Mouse (Mus musculus): ENCODE measurements around the gene Dmgdh.

The Dmgdh gene

GRCm38 (mm10) chr13:93674131-93674561 is at the start of gene Dmgdh, which contains the start of gene Bhmt2:
Gene Dmgdh, plus strand, starts transcription at chr13:93674433.
Gene Bhmt2, minus strand, starts transcription at chr13:93674302.
- no peak for DNase-seq

DNA sequence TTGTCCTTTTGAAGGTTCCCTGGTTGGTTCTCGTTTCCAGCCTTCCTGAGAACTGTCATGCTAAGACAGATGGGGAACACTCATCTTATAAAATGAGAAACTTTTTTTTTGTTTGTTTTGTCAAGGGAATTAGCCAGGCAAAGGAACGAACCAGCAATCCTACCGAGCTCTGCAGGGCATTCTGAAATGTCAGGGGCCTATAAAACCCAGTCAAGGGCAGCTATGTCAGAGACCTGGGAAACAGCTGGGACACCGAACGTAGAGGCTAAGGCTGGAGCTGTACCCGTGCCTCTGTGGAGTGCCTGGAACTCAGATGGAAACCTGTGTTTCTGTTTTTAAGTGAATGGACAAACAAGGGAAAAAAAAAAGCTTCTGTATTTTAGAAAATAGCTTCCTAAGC is 45.4 kb upstream of the Dmgdh start:
- no peak for DNase-seq

DNA sequence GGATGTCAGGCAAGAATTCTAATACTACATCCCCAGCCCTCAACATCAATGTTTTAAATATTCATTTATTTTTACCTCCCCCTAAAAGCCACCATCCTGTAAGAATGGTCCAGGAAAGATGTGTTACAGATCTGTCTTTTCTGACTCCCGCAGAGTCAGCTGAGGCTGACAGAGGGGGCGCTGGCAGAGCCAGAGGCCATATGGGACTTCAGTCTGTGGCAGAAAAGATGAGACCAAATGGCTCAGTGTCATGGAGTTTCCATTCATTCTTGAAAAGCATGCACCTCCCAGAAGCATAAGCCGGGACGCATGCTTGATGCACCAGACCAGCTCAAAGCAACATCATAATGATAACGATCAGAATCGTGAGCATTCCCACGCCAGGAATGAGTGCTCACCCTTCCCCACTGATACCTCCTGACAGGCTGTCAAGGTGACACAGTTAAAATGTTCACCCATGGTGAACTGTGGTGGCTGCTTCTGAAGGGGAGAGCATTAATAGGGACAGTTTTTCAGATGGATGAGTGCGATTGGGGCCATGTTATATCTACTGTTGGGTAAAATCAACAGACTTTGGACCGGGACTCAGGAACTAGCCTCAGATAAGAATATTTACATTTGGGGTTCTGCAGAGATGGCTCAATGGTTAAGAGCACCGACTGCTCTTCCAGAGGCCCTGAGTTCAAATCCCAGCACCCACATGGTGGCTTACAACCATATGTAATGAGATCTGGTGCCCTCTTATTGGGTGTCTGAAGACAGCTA is 43.1 kb upstream of the Dmgdh start:
- no peak for DNase-seq

GRCm38 (mm10) chr13:93632927-93633326 is 41.3 kb upstream of the Dmgdh start:
- DNase-seq: no peak

GRCm38 (mm10) chr13:93636561-93636960 is 37.7 kb upstream of the Dmgdh start:
- no peak for DNase-seq

- no peak for DNase-seq
Observed at GRCm38 (mm10) chr13:93637282-93638245, 36.7 kb upstream of the Dmgdh start, which contains the start of gene Bhmt. Gene Bhmt, minus strand, starts transcription at chr13:93637961.

DNA sequence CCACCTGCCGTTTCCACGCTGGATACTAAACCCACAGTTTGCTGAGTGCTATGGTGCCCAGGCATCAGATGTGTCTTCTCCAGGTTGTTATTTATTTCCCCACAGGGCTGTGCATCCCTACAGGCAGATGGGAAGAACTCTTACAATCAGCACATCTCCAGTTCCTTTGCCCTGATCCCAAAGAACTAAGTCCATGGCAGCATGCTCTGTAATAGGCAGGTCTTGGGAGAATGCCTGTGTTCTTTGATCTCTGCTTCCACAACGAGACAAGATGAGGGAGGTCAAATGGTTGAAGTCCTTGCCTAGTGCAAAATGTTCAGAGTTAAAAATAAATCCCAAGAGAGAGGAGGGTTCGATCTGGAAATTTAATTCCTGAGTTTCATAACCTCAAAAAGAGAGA is 34.6 kb upstream of the Dmgdh start:
- DNase-seq: no peak

- DNase-seq: no peak
Observed at GRCm38 (mm10) chr13:93648387-93649130, 25.7 kb upstream of the Dmgdh start.

- DNase-seq: no peak
Observed at GRCm38 (mm10) chr13:93653382-93653781, 20.9 kb upstream of the Dmgdh start.

- no peak for DNase-seq
Observed at GRCm38 (mm10) chr13:93657941-93658340, 16.3 kb upstream of the Dmgdh start.

GRCm38 (mm10) chr13:93667586-93667985 is 6.6 kb upstream of the Dmgdh start:
- DNase-seq: no peak

DNA sequence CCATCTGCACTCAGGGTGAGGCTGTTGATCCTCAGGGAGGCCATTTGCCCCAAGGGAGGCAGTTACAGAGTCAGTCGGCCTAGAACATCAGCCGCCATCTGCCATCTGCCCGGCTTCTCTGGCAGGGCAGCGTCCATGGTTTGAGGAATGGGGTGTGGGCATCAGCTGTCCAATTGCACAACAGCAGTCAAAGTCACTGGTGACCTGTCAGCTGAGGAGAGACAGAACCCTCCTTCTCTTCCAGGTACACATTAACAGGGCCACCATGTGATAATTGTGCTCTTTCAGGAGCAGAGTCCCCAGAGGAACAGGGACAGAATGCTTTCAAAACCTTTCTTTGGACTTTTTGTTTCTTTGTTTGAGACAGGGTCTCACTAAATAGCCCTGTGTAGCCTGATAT is 1.9 kb upstream of the Dmgdh start:
- no peak for DNase-seq

DNA sequence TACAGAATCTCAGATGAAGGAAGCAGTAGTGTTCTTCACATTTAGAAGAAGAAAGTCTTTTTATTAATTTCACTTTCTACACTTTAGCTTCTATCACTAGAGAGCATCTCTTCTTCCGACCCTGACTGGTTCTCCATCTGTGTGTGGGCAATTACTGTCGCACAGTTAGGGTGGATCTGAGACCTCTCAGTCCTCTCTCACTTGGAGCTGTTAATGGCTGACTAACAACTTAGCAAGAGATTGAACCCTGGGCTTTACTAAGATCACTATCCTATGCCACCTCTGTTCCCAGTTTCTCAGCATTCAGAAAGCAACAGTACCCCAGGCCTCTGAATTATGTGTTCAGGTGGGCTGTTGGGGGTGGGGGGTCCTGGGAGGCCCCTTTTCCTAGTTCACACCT is 937 bp upstream of the Dmgdh start:
- DNase-seq: no peak

- peak; percentile 8 for DNase-seq
Observed at GRCm38 (mm10) chr13:93676864-93677263, 2.6 kb downstream of the Dmgdh start.

- DNase-seq: no peak
Observed at GRCm38 (mm10) chr13:93683336-93683735, 9.1 kb downstream of the Dmgdh start.

- DNase-seq: no peak
Observed at GRCm38 (mm10) chr13:93685226-93685625, 11.0 kb downstream of the Dmgdh start.

DNA sequence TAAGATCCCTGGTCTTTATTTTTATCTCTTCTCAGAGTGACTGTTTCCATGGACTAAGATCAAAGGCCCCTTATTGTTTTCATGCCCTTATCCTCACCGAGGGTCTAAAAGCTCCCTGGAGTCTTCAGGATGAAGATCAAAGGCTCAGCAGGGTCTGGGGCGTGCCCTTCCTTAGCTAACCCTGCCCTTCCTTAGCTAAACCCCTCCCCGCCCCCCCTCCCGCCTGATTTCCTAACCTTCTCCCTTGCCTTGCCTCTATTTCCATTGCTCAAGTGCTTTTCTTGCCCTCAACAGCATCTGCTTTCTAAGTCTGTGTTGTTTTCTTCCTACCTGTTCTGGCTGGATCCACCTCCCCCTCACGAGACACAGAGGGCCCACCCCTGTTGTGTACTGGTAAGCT is 13.1 kb downstream of the Dmgdh start:
- no peak for DNase-seq

DNA sequence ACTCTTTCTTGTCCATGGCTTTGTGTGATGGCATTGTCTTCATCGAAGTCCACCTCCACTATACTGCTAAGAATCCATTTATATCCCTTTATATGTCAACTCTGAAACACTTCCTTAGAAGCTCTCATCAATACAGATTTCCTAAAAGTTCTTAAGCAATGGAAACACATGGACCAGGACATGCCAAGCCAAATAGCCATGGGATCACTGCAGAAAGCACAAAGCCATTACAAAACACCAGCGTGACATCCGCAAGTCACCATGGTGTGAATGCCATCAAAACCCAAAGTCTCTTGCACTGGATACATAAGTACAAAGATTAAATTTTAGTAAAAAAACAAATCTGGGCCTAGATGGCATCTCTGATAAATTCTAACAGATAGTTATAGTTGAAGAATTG is 15.3 kb downstream of the Dmgdh start:
- no peak for DNase-seq

DNA sequence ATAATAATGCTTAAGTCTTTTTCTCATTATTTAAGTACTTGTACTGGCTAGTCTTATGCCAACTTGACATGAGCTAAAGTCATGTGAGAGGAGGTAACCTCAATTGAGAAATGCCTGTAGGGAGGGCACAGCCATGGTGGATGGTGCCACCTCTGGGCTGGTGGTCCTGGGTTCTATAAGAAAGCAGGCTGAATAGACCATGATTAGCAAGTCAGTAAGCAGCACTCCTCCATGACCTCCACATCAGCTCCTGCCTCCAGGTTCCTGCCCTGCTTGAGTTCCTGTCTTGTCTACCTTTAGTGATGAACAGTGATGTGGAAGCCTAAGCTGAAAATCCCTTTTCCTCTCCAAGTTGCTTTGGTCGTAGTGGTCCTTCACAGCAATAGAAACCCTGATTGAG is 16.6 kb downstream of the Dmgdh start:
- DNase-seq: no peak

- DNase-seq: no peak
Observed at GRCm38 (mm10) chr13:93698866-93699265, 24.6 kb downstream of the Dmgdh start.

- DNase-seq: no peak
Observed at GRCm38 (mm10) chr13:93705697-93706096, 31.5 kb downstream of the Dmgdh start.

DNA sequence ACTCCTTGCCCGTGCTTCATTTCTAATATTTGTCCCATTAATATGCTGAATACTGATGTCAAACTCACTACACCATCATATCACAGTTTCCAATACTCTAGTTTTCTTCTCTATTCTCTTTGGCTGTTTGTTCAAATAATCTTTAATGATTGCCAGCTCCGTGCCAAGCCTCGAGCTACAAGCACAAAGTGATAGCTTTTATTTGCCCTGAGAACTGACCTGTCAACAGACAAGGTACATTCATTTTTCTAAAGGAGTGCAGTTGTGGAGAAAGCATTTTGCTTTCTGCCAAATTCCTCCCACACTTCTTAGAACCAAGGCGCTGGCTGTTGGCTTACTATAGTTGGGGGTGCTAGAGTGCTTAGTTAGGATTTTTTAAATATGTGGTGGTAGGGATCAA is 33.0 kb downstream of the Dmgdh start:
- DNase-seq: no peak

GRCm38 (mm10) chr13:93710325-93710724 is 36.1 kb downstream of the Dmgdh start:
- DNase-seq: no peak
